Mouse (Mus musculus) brain, embryonic 18.5 days (tissue): ENCODE data around the gene Psmb3.
"Not testable (repeated sequence)": the region's sequence is repeated elsewhere in the genome, so short reads cannot be mapped to it uniquely, and the experiment has no call there.

ENCODE experiments used
- DNase-seq: peaks from one replicate; pipeline ENCODE4 v3.0.0-alpha.2; 2012; ENCODE audit warnings: low read depth, low spot score

Psmb3 gene

GRCm38 (mm10) chr11:97703039-97703826, at the start of gene Psmb3:
TSS of gene Psmb3 (plus strand) at chr11:97703399.
- DNase-seq = peak; percentile 100

- no peak for DNase-seq
Observed at GRCm38 (mm10) chr11:97654210-97654609, 49.0 kb upstream of the Psmb3 start.

GRCm38 (mm10) chr11:97656269-97656971, 46.8 kb upstream of the Psmb3 start:
- no peak for DNase-seq

GRCm38 (mm10) chr11:97657184-97657945, 45.8 kb upstream of the Psmb3 start:
- DNase-seq = no peak

- DNase-seq = not testable (repeated sequence)
Observed at GRCm38 (mm10) chr11:97657967-97658366, 45.2 kb upstream of the Psmb3 start.

- no peak for DNase-seq
Observed at GRCm38 (mm10) chr11:97658751-97659266, 44.4 kb upstream of the Psmb3 start.

GRCm38 (mm10) chr11:97659267-97659989, 43.8 kb upstream of the Psmb3 start:
- no peak for DNase-seq

- peak; percentile 36 for DNase-seq
Observed at GRCm38 (mm10) chr11:97659990-97660714, 43.0 kb upstream of the Psmb3 start.

GRCm38 (mm10) chr11:97660734-97661647, 42.2 kb upstream of the Psmb3 start:
- no peak for DNase-seq

GRCm38 (mm10) chr11:97661648-97662133, 41.5 kb upstream of the Psmb3 start:
- DNase-seq = no peak

GRCm38 (mm10) chr11:97662207-97662892, 40.8 kb upstream of the Psmb3 start:
- DNase-seq = no peak

- peak; percentile 75 for DNase-seq
Observed at GRCm38 (mm10) chr11:97662893-97663527, 40.2 kb upstream of the Psmb3 start, which contains the start of gene Mllt6. TSS of gene Mllt6 (plus strand) at chr11:97663414.

GRCm38 (mm10) chr11:97663528-97664338, 39.5 kb upstream of the Psmb3 start:
- DNase-seq = no peak

- no peak for DNase-seq
Observed at GRCm38 (mm10) chr11:97664339-97664665, 38.9 kb upstream of the Psmb3 start.

- DNase-seq = no peak
Observed at GRCm38 (mm10) chr11:97664771-97665240, 38.4 kb upstream of the Psmb3 start.

GRCm38 (mm10) chr11:97665431-97665830, 37.8 kb upstream of the Psmb3 start:
- no peak for DNase-seq

GRCm38 (mm10) chr11:97666221-97666620, 37.0 kb upstream of the Psmb3 start:
- DNase-seq = no peak
